Mouse (Mus musculus) G1E (cell line): ENCODE results near the gene Erich4.

Source experiments
- CTCF ChIP-seq: IDR thresholded peaks from 2 replicates; pipeline ENCODE4 v1.5.1; 2012; ENCODE audit warnings: low read depth, low read length, inconsistent platforms, mixed read lengths
- GATA1 ChIP-seq: IDR thresholded peaks from 2 replicates; pipeline ENCODE4 v1.6.1; 2012; ENCODE audit warnings: borderline replicate concordance, low read length, inconsistent platforms, mixed read lengths

DNA sequence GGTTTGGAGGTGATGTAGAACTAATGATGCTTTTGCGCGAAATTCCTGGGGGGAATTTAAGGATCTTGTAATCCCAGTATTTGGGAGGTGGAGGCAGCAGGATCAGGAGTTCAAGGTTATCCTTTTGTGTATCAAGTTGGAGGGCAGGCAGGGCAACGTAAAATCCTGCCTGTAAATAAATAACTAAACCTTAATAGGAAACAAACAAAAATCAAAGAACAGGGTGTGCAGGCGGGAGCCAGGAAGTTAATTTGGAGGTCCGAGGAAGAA is 4.0 kb upstream of the Erich4 start:
- no peak for TF ChIP-seq CTCF
- no peak for TF ChIP-seq GATA1
